Mouse (Mus musculus) intestine, embryonic 14.5 days (tissue): ENCODE results near the gene Ado. TPM values are rescaled to one million over a fixed set of nuclear protein-coding genes. Genes with fewer than 3 reads are reported as not detected.

Experiments used
- ATAC-seq: fragments of 200-750 bp; cut with Nextera tagmentation; replicated peaks from 2 replicates; pipeline ENCODE4 v1.8.0; 2017; ENCODE audit warnings: low read depth, moderate number of reproducible peaks, moderate TSS enrichment, moderate library complexity; ENCODE audit not compliant: low FRiP score, low TSS enrichment
- DNase-seq: peaks from one replicate; pipeline ENCODE4 v3.0.0-alpha.2; 2018; ENCODE audit warnings: low spot score
- H3K27ac ChIP-seq: fragments of 300-500 bp; sonication (generic); 2 replicates; pipeline ENCODE4 v1.5.1; 2014; ENCODE audit warnings: low read depth, mild to moderate bottlenecking, control low read depth
- H3K27me3 ChIP-seq: fragments of 300-500 bp; sonication (generic); replicated peaks from 2 replicates; pipeline ENCODE4 v1.6.1; 2014; ENCODE audit warnings: low read length, control low read depth; ENCODE audit not compliant: control insufficient read depth, insufficient read depth
- H3K36me3 ChIP-seq: fragments of 300-500 bp; sonication (generic); 2 replicates; pipeline ENCODE4 v1.6.1; 2014; ENCODE audit warnings: low read length, control low read depth; ENCODE audit not compliant: control insufficient read depth, insufficient read depth
- H3K4me1 ChIP-seq: fragments of 300-500 bp; sonication (generic); replicated peaks from 2 replicates; pipeline ENCODE4 v1.6.1; 2014; ENCODE audit warnings: low read length, control low read depth, mixed read lengths; ENCODE audit not compliant: control insufficient read depth, insufficient read depth
- H3K4me2 ChIP-seq: fragments of 300-500 bp; sonication (generic); 2 replicates; pipeline ENCODE4 v1.6.1; 2014; ENCODE audit warnings: low read length
- H3K4me3 ChIP-seq: fragments of 300-500 bp; sonication (generic); 2 replicates; pipeline ENCODE4 v1.5.1; 2014; ENCODE audit warnings: low read depth, low read length, control low read depth, mixed read lengths
- H3K9ac ChIP-seq: fragments of 300-500 bp; sonication (generic); 2 replicates; pipeline ENCODE4 v1.6.1; 2014; ENCODE audit warnings: mild to moderate bottlenecking, low read length
- H3K9me3 ChIP-seq: fragments of 300-500 bp; sonication (generic); 2 replicates; pipeline ENCODE4 v1.6.1; 2016; ENCODE audit warnings: low read length, control low read depth; ENCODE audit not compliant: control insufficient read depth
- WGBS: fragments of 180-500 bp; shearing (Covaris S2); extraction: QIAGEN DNeasy Blood & Tissue Kit; methylation state at CpG from one replicate; pipeline ENCODE4 v1.1.7; 2014; 5-methylcytosine and 5-hydroxymethylcytosine counted together
- polyA plus RNA-seq: library from polyadenylated mRNA; unstranded; fragments of >200 nt; fragmentation: Nextera tagmentation; extraction: Ambion mirVana; gene quantifications from 2 replicates; pipeline ENCODE4 v1.2.1, GENCODE M21; 2014

The Ado gene
- polyA plus RNA-seq, 1 experiment from 2014 or later = 63.7 TPM

DNA sequence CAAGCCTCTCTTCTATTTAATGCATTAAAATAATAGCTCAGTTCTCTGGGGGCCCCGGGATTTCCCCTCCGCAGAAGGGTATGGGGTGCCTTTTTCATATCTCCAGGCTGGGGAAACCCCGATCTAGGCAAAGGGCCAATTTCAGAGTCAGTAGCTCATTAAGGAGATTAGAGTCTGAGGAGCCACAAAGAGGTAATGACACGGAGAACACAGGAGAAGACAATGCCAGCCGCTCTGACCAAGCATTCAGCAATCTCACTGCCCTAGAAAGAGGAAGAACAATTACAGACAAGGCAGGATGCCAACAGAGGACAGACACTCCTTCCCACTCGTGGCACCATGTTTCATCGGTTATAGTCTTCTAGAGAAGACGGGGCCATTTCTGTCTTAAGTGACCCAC, 17.3 kb upstream of the Ado start:
- H3K4me2 ChIP-seq = no peak overlapping the region
- no peak for DNase-seq
- H3K27ac ChIP-seq = no peak overlapping the region
- WGBS = 83% methylated on average over 8 of the region's 8 CpGs
- H3K27me3 ChIP-seq = no peaks in the 10 kb centered on the region
- H3K4me1 ChIP-seq = no peaks in the 10 kb centered on the region
- no peak overlapping the region for H3K9ac ChIP-seq
- no peaks in the 10 kb centered on the region for H3K36me3 ChIP-seq
- no peak for ATAC-seq
- no peaks in the 10 kb centered on the region for H3K9me3 ChIP-seq
- no peak overlapping the region for H3K4me3 ChIP-seq

DNA sequence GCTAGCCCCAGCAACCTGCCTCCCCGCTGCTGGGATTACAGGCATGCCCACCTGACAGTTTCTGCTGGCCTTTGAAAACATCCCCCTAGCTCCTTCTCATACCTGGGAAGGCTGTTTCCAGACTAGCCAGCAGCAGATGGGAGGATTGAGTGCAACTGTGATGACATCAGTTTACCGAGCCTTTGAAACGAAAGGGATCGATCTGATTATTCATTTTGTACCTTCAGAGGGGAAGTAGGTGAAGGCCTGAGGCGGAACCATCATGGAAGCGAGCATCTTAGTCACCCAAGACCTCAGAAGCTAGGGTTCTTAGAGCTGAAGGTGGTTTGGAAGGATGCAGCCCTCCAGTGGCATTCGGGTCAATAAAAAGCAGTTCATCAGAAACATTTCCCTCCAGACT, 15.8 kb upstream of the Ado start:
- Histone ChIP-seq H3K4me1 (no peaks in the 10 kb centered on the region), H3K9me3 (no peaks in the 10 kb centered on the region), H3K9ac (no peak overlapping the region), H3K4me3 (no peak overlapping the region), H3K36me3 (no peaks in the 10 kb centered on the region), H3K27me3 (no peaks in the 10 kb centered on the region), H3K27ac (no peak overlapping the region), H3K4me2 (no peak overlapping the region)
- DNase-seq = no peak
- 91% methylated on average over 7 of the region's 7 CpGs for WGBS
- no peak for ATAC-seq

DNA sequence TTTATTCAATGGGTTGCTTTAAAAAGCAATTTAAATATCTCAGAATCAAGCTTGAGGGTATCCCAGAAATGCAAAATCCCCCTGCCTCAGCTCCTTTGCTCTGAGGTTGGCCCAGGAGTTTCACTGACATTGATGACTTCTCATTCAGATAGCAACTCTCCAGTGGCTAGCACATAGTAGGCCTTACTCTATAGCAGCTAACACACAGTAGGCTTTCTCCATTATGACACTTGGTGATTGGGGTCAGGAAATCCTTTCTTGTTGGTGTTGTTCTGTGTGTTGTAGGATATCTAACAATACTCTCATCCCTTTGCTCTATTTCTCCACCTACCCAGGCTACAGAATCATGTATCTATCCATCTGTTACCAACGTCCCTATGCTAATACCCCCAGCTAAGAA, 12.4 kb upstream of the Ado start:
- DNase-seq (no peak), ATAC-seq (no peak)
- Histone ChIP-seq H3K27me3 (no peaks in the 10 kb centered on the region), H3K4me1 (no peaks in the 10 kb centered on the region; the same call in 1 of the 2 replicates), H3K36me3 (no peaks in the 10 kb centered on the region), H3K4me3 (no peak overlapping the region), H3K27ac (no peak overlapping the region), H3K9me3 (no peaks in the 10 kb centered on the region), H3K9ac (no peak overlapping the region), H3K4me2 (no peak overlapping the region)
- 78% methylated on average over 1 of the region's 1 CpGs for whole genome bisulfite sequencing

DNA sequence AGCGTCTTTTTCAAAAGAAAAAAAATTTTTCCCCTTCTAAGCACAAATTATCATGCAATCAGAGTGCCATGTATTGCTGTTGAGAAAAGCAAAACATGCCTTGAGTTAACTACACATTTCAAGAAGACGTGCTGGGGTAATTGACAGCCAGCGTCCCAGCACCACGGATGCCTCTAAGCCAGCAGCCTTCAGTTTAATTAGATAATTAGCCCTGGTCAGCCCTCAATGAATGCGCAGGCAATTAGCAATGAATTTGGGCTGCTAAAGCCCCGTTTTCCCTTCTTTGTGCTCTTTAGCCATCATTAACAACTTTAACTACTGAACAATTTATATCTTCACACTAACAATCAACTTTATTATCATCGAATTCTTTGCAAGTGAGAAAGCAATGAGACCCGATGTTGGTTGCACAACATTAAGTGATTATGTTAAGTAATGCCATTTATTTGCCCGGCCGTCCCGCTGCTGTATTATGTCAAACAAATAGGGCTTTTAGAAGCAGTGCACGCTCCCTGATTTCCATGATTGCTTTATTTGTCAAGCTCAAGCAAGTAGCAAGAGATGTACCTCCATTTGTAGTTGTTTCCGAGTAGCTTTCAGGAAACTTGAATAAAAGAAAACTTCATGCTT, 11.1 kb upstream of the Ado start:
- no peaks in the 10 kb centered on the region; the same call in 1 of the 2 replicates for H3K4me1 ChIP-seq
- H3K9ac ChIP-seq = no peak overlapping the region
- no peaks in the 10 kb centered on the region for H3K36me3 ChIP-seq
- ATAC-seq (no peak), DNase-seq (no peak)
- H3K27ac ChIP-seq = no peak overlapping the region
- H3K27me3 ChIP-seq = no peaks in the 10 kb centered on the region
- 62% methylated on average over 13 of the region's 13 CpGs for WGBS
- H3K4me3 ChIP-seq = no peak overlapping the region
- H3K4me2 ChIP-seq = no peak overlapping the region
- H3K9me3 ChIP-seq = no peaks in the 10 kb centered on the region

DNA sequence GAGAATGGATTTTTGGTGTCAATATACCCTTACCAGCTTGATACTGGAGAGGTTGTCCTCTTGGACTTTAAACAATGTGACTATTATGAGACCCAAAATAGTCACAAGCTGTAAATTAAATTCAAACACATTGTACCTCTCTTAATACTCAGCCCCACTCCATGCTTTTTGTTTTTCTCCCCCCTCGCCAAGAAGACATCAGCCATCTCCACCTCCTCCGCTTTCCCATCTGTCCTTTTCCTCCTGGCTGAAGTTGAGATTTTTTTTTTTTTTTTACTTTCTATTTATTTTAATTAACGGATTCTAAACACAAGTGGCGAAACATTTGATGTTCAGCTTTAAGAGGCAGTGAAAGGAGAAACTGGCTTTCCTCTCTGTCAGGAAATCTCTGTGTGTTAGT, 9.3 kb upstream of the Ado start:
- 71% methylated on average over 4 of the region's 4 CpGs for WGBS
- Histone ChIP-seq H3K27ac (no peak overlapping the region), H3K9me3 (no peaks in the 10 kb centered on the region), H3K9ac (no peak overlapping the region), H3K27me3 (no peaks in the 10 kb centered on the region), H3K4me1 (no peaks in the 10 kb centered on the region; the same call in 1 of the 2 replicates), H3K4me2 (no peak overlapping the region), H3K4me3 (no peak overlapping the region), H3K36me3 (no peaks in the 10 kb centered on the region)
- DNase-seq = no peak
- ATAC-seq = no peak

DNA sequence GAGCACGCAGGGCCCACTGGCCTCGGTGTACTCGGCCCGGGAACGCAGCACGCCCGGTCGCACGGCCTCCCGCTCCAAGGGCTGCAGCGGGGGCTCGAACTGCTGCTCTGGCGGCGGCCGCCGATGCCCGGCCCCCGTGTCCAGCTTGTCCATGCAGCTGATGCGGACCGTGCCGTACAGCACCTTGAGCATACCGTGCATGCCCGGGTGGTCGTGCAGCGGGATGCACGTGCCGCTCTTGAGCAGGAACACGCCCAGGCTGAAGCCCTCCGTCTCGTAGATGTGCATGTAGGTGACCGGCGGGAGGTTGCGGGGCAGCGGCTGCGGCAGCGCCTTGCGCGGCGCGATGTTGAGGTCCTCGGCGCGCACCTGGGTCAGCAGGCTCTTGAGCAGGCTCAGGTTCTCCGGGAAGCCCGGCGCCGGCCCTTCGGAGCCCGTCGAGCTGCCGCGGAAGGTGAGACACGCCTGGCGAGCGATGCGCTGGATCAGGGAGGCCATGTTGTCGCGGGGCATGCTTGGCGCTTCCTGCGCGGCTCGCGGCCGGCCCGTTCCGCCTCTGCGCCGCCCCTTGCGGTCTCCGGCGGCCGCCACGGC, 397 bp downstream of the Ado start:
- Histone ChIP-seq H3K27ac (peak overlapping the region; percentile 91), H3K4me3 (peak overlapping the region; percentile 92), H3K4me2 (peak overlapping the region; percentile 94), H3K9me3 (no peaks in the 10 kb centered on the region), H3K27me3 (no peaks in the 10 kb centered on the region), H3K36me3 (peaks cover 16% of the 10 kb centered on the region; the same call in 1 of the 2 replicates), H3K4me1 (peaks cover 22% of the 10 kb centered on the region), H3K9ac (peak overlapping the region; percentile 86)
- peak; percentile 73 for ATAC-seq
- WGBS = under 1% methylated on average over 73 of the region's 73 CpGs
- peak; percentile 88 for DNase-seq

DNA sequence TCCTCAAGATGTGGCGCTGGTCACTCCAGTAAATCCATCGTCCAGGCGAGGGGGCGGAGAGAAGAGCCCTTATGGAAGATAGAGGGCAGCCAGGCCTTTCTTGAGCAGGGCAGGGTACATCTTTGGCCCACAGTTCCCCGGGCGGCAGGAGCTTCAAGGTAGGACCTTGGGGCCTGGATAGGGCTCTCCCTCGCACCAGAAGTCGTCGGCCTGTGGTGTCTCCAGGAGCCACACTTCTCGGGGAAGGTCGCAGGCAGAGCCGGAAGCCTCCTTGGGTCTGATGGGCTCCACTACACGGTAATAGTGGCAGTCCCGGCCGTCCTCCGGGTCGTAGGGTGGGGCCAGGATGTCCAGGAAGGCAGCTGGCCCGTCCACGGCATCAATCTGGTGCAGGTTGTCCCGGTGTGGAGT, 900 bp downstream of the Ado start:
- DNase-seq = peak; percentile 76
- H3K4me3 ChIP-seq = peak overlapping the region; percentile 92
- ATAC-seq = peak; percentile 26; the same call in 1 of the 2 replicates
- no peak overlapping the region; the same call in 1 of the 2 replicates for H3K27ac ChIP-seq
- no peaks in the 10 kb centered on the region for H3K27me3 ChIP-seq
- H3K4me2 ChIP-seq = peak overlapping the region; percentile 94
- WGBS = 2% methylated on average over 20 of the region's 20 CpGs
- H3K9me3 ChIP-seq = no peaks in the 10 kb centered on the region
- peaks cover 22% of the 10 kb centered on the region for H3K4me1 ChIP-seq
- peak overlapping the region; percentile 86 for H3K9ac ChIP-seq
- H3K36me3 ChIP-seq = peaks cover 16% of the 10 kb centered on the region; the same call in 1 of the 2 replicates

DNA sequence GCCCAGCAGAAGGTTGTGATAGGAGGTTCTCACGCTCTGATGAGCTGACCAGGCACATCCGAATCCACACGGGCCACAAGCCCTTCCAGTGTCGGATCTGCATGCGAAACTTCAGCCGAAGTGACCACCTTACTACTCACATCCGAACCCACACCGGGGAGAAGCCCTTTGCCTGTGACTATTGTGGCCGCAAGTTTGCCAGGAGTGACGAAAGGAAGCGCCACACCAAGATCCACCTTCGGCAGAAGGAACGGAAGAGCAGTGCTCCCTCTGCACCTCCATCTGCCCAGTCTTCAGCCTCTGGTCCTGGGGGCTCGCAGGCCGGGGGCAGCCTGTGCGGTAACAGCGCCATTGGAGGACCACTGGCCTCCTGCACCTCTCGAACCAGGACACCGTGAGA, 8.2 kb downstream of the Ado start:
- Histone ChIP-seq H3K4me1 (peaks cover 18% of the 10 kb centered on the region), H3K9ac (no peak overlapping the region), H3K4me2 (no peak overlapping the region), H3K27ac (no peak overlapping the region), H3K27me3 (peaks cover 57% of the 10 kb centered on the region), H3K9me3 (no peaks in the 10 kb centered on the region), H3K36me3 (peaks cover 6% of the 10 kb centered on the region; the same call in 1 of the 2 replicates), H3K4me3 (no peak overlapping the region)
- ATAC-seq (no peak), DNase-seq (no peak)
- WGBS = 15% methylated on average over 19 of the region's 19 CpGs

DNA sequence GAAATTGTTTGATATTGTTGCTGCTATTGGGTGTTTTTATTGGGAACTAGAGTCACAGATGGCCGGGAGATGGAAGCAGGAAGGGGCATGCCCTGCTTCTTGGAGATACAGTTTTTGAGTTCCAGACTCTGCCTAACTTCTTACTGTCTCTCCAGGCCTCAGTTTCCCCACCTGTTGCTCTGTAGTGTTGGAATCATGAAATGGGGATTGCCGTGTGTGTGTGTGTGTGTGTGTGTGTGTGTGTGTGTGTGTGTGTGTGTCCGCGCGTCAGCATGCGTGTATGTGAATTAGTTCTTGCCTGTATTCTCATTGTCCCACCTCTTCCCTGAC, 9.4 kb downstream of the Ado start:
- Histone ChIP-seq H3K4me2 (no peak overlapping the region), H3K27ac (no peak overlapping the region), H3K27me3 (peaks cover 69% of the 10 kb centered on the region), H3K9me3 (no peaks in the 10 kb centered on the region), H3K36me3 (peaks cover 1% of the 10 kb centered on the region; the same call in 1 of the 2 replicates), H3K4me3 (no peak overlapping the region), H3K4me1 (peaks cover 25% of the 10 kb centered on the region), H3K9ac (no peak overlapping the region)
- ATAC-seq (no peak), DNase-seq (no peak)
- WGBS = 48% methylated on average over 6 of the region's 6 CpGs
